Mouse (Mus musculus) mouse trophoblast stem cell (cell line): ENCODE measurements around the gene Pdyn.

Experiments used
- in situ Hi-C, 2 experiments: fragments of 300-500 bp; cut with MseI, MboI; formaldehyde crosslinking; loops; 2 replicates in 1 of 2; 3 replicates in 1 of 2; pipeline ENCODE4 v1.15.1; 2025

Gene Pdyn

DNA sequence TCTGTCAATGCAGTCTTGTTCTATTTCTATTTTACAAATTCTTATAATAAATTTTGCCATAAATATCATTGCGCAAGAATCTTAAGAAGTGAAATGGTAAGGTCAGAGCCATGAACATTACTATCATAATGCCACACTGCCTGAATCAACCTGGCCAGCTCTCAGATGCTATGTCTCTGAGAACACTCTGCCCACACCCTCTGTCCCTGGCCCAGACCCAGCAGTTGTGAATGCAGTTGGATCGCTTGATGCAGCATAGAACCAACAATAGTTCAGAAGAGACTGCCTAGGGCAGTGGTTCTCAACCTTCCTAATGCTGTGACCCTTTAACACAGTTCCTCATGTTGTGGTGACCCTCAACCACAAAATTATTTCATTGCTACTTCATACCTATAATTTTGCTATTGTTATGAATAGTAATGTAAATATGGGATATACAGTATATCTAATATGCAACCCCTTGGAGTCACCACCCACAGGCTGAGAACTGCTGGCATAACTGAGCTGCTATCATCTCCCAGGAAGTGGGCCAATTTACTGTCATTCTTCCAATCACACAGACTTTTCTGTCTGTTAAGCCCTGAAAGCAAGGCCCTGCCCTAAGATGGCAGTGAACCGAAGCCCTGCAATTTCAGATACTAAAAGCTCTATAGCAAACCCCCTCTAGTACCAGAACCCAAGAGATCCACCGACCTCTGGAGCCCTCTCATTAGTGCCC, 45.3 kb downstream of the Pdyn start:
- in situ Hi-C loops: no loop called here

DNA sequence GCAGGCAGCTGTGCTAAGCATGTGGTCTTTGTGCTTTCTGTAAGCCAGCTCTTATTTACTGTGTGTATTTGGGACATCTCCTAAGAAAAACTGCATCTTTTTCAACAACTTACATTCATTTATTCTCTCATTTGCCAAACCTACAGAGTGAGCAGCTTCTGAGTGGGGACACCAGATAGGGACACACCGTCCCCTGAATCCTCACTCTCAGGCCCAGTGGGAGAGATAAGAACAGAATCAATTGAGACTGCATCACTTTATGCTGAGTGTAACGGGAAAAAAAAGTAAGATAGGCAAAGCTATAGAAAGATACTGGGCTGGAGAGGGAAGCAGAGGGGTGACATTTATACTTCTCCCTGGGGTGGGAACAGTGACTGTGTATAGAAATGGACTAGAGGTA, 46.0 kb downstream of the Pdyn start:
- in situ Hi-C loops: no loop called here

DNA sequence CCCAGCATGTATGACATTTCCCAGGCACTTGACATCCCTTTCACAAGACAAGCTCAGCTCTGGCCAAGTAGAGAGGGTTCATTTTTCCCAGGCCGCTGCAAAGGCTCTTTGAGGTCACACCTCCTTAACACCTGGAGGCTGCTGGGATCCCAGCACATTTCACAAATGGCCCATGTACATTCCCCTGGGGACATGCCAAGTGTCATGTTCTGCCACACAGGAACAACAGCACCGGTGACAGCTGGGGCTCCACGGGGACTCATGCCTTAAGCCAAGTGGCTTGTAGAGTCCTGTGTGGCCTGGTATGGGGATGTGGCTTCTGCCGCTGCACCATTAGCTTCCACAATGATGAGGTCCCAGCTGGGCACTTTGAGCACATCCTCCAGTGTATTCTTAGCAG, 47.0 kb downstream of the Pdyn start:
- in situ Hi-C loops: no loop called here
